Mouse (Mus musculus): ENCODE results near the gene Med15. TPM values are rescaled to one million over a fixed set of nuclear protein-coding genes. Genes with fewer than 3 reads are reported as not detected.
"Not testable (repeated sequence)": the region's sequence is repeated elsewhere in the genome, so short reads cannot be mapped to it uniquely, and the experiment has no call there.

Gene Med15
- polyA plus RNA-seq, 1 experiment from 2014 or later: 55.1 TPM

DNA sequence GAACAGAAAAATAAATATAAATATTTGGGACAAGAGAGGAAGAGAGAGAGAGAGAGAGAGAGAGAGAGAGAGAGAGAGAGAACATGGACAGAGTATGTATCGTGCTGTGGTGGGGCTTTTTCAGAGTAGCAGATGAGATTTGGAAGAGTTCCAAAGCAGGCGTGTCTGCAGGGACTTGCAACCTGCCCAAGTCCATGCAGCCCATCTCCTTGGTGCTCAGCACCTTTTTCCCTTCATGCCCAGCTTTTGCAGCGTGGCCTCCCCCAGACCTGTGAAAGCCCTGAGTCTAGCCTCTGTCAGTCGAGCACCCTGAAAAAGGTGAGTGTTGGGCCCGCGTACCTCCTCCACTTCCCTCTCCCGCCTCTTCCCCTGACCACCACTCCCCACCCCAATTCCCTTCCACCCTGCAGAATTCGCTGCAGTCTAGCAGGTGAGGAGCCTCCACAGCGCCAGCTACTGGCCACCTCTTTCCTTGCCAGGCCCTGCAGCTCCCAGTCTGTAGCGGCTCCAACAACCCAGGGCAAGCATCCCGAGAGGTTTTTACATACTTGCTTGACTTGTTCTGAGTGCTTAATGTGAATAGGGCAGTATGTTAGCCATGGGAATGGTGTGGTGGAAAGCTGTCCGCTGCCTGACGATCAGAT, 114.6 kb downstream of the Med15 start:
- WGBS: 20% methylated on average over 13 of the region's 13 CpGs

DNA sequence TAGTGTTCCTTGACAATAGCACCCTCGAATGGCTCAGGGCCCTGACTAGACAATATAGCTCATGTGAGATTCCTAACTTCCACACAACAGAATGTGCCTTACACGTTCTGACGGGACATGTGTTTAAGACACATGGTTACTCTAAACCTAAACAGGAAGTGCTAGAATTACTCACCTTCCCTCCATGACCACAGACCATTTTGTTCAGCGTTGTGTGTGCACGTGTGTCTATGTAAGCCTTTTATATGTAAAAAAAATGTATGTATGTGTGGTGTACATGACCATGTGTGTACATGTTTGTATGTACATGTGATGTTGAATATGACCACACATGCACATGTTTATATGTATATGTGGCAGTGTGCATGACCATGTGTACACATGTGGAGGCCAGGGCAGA, 116.5 kb downstream of the Med15 start:
- DNase-seq (ENCODE audit: low spot score): no peak
- peaks cover 16% of the 10 kb centered on the region; the same call in 1 of the 2 replicates for H3K4me1 ChIP-seq
- WGBS: 89% methylated on average over 5 of the region's 5 CpGs

More for the DNA sequence above, 114.6 kb downstream of the Med15 start:
- no peak overlapping the region; the same call in 1 of the 2 replicates for H3K4me3 ChIP-seq
- H3K9me3 ChIP-seq (replicated peaks): no peaks in the 10 kb centered on the region
- H3K27me3 ChIP-seq (ENCODE audit: low read depth, poor library complexity, severe bottlenecking): no peaks in the 10 kb centered on the region
- peaks cover 16% of the 10 kb centered on the region; the same call in 1 of the 2 replicates for H3K4me1 ChIP-seq
- peaks cover 20% of the 10 kb centered on the region for H3K36me3 ChIP-seq
- no peak overlapping the region for H3K27ac ChIP-seq
- peak; percentile 68 for DNase-seq (ENCODE audit: low spot score)

DNA sequence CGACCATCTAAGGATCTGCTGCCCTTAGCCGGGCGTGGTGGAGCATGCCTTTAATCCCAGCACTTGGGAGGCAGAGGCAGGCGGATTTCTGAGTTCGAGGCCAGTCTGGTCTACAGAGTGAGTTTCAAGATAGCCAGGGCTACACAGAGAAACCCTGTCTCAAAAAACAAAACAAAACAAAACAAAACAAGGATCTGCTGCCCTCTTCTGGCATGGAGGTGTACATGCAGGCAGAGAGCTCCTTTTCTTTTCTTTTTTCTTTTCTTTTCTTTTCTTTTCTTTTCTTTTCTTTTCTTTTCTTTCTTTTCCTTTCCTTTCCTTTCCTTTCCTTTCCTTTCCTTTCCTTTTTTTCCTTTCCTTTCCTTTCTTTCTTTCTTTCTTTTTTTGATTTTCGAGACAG, 118.0 kb downstream of the Med15 start:
- not testable (repeated sequence) for H3K9me3 ChIP-seq (replicated peaks); H3K27me3 ChIP-seq (ENCODE audit: low read depth, poor library complexity, severe bottlenecking)
- 92% methylated on average over 6 of the region's 6 CpGs for WGBS

More for the DNA sequence above, 116.5 kb downstream of the Med15 start:
- Histone ChIP-seq H3K27me3 (ENCODE audit: low read depth, poor library complexity, severe bottlenecking) (no peaks in the 10 kb centered on the region), H3K27ac (no peak overlapping the region), H3K36me3 (peaks cover 2% of the 10 kb centered on the region), H3K9me3 (replicated peaks) (no peaks in the 10 kb centered on the region), H3K4me3 (no peak overlapping the region)

DNA sequence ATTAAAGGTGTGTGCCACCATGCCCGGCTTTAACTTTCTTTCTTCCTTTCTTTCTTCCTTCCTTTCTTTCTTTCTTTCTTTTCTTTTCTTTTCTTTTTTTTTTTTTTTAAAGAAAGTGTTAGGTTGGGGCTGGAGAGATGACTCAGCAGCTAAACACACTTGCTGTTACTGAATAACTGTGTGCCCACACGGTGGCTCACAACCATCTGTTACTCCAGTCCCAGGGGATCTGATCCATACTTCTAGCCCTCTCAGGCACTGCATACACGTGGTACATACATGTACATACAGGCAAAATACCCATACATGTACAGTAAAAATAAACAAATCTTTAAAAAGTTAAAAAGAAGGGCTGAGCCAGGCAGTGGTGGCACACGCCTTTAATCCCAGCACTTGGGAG, 121.3 kb downstream of the Med15 start:
- no peaks in the 10 kb centered on the region for H3K4me1 ChIP-seq
- no peaks in the 10 kb centered on the region for H3K9me3 ChIP-seq (replicated peaks)
- no peaks in the 10 kb centered on the region for H3K36me3 ChIP-seq
- DNase-seq (ENCODE audit: low spot score): no peak
- WGBS: 82% methylated on average over 4 of the region's 4 CpGs
- H3K4me3 ChIP-seq: no peak overlapping the region
- H3K27me3 ChIP-seq (ENCODE audit: low read depth, poor library complexity, severe bottlenecking): no peaks in the 10 kb centered on the region
- H3K27ac ChIP-seq: no peak overlapping the region

More for the DNA sequence above, 118.0 kb downstream of the Med15 start:
- not testable (repeated sequence) for H3K36me3 ChIP-seq; H3K27ac ChIP-seq; H3K4me3 ChIP-seq; DNase-seq (ENCODE audit: low spot score); H3K4me1 ChIP-seq

DNA sequence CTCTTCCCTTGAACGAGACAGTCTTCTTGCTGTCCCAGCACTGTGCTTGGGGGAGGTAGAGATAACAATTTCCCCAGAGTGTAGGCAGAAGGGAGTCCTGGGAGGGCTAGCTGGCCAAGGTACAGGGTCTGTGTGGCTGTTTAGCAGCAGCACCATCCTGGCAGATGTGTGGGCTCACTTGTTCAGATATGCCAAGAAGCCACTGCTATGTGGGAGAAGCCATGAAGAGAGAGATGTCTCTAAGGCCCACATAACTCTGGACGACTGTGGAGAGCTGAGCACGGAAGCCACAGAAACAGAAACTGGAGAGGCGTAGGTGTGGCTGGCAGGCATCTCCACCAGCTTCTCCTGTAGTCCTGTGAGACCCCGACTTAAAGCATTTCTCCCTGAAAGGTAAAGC, 127.0 kb downstream of the Med15 start:
- Histone ChIP-seq H3K9me3 (replicated peaks) (no peaks in the 10 kb centered on the region), H3K4me1 (no peaks in the 10 kb centered on the region), H3K27me3 (ENCODE audit: low read depth, poor library complexity, severe bottlenecking) (no peaks in the 10 kb centered on the region), H3K4me3 (no peak overlapping the region), H3K36me3 (no peaks in the 10 kb centered on the region), H3K27ac (no peak overlapping the region)
- WGBS: 88% methylated on average over 5 of the region's 5 CpGs
- no peak for DNase-seq (ENCODE audit: low spot score)

DNA sequence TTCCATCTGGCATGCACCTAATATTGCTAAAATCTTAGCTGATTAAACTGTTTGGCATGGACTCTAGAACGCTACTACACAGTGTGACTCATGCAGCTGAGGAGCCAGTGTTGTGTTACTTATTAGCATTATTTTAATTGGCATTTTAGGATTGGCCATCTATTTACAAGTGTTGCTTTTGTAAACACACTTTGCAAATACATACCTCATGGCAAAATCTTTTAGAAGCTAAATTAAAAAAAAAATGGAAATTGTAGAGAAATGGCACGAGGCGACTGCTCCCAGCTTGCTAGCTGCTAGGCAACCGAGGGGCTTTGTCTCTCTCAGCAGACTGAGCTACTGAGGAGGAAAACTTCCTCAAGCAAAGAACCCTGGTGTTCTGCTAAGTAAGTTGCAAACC, 127.8 kb downstream of the Med15 start:
- no peaks in the 10 kb centered on the region for H3K4me1 ChIP-seq
- no peak overlapping the region for H3K4me3 ChIP-seq
- H3K36me3 ChIP-seq: no peaks in the 10 kb centered on the region
- no peak for DNase-seq (ENCODE audit: low spot score)
- H3K27ac ChIP-seq: no peak overlapping the region
- WGBS: 80% methylated on average over 4 of the region's 4 CpGs
- H3K27me3 ChIP-seq (ENCODE audit: low read depth, poor library complexity, severe bottlenecking): no peaks in the 10 kb centered on the region
- no peaks in the 10 kb centered on the region for H3K9me3 ChIP-seq (replicated peaks)

Other genes with a start within 250 kb of the Med15 start
- 0.85 and 1.2 TPM in 2 replicates for gene Aifm3, start 243.3 kb downstream of the Med15 start, polyA plus RNA-seq (2016; fragmentation: Nextera tagmentation; extraction: Ambion mirVana)
- 78.2 and 89.8 TPM in 2 replicates for gene Lztr1, start 224.2 kb downstream of the Med15 start, polyA plus RNA-seq (2016; fragmentation: Nextera tagmentation; extraction: Ambion mirVana)
- 47.8 and 58.9 TPM in 2 replicates for gene Thap7, start 201.8 kb downstream of the Med15 start, polyA plus RNA-seq (2016; fragmentation: Nextera tagmentation; extraction: Ambion mirVana)
- gene Lrrc74b, start 171.6 kb downstream of the Med15 start, polyA plus RNA-seq (2016; fragmentation: Nextera tagmentation; extraction: Ambion mirVana): not detected in 2 replicates
- gene P2rx6, start 171.0 kb downstream of the Med15 start, polyA plus RNA-seq (2016; fragmentation: Nextera tagmentation; extraction: Ambion mirVana): 0.08 TPM in 1 of 2 replicates, not detected in the other
- 0.44 and 0.81 TPM in 2 replicates for gene Slc7a4, start 149.7 kb downstream of the Med15 start, polyA plus RNA-seq (2016; fragmentation: Nextera tagmentation; extraction: Ambion mirVana)
- gene Smpd4, start 113.5 kb downstream of the Med15 start, polyA plus RNA-seq (2016; fragmentation: Nextera tagmentation; extraction: Ambion mirVana): 74.3 and 74.4 TPM in 2 replicates
- gene Ccdc74a, start 86.4 kb downstream of the Med15 start, polyA plus RNA-seq (2016; fragmentation: Nextera tagmentation; extraction: Ambion mirVana): 6.0 and 8.7 TPM in 2 replicates
- gene Klhl22, start 26.7 kb upstream of the Med15 start, polyA plus RNA-seq (2016; fragmentation: Nextera tagmentation; extraction: Ambion mirVana): 70.4 and 81.3 TPM in 2 replicates
- 16.8 and 24.5 TPM in 2 replicates for gene Scarf2, start 64.4 kb upstream of the Med15 start, polyA plus RNA-seq (2016; fragmentation: Nextera tagmentation; extraction: Ambion mirVana)
- 0.55 and 0.61 TPM in 2 replicates for gene B830017H08Rik, start 100.2 kb upstream of the Med15 start, polyA plus RNA-seq (2016; fragmentation: Nextera tagmentation; extraction: Ambion mirVana)
- 2.5 and 3.4 TPM in 2 replicates for gene Car15, start 105.5 kb upstream of the Med15 start, polyA plus RNA-seq (2016; fragmentation: Nextera tagmentation; extraction: Ambion mirVana)
- gene Gm20518, start 158.8 kb upstream of the Med15 start, polyA plus RNA-seq (2016; fragmentation: Nextera tagmentation; extraction: Ambion mirVana): 0.34 and 0.44 TPM in 2 replicates
- 0.04 and 0.05 TPM in 2 replicates for gene Tssk1, start 161.3 kb upstream of the Med15 start, polyA plus RNA-seq (2016; fragmentation: Nextera tagmentation; extraction: Ambion mirVana)
- 100 and 116 TPM in 2 replicates for gene Dgcr2, start 165.7 kb upstream of the Med15 start, polyA plus RNA-seq (2016; fragmentation: Nextera tagmentation; extraction: Ambion mirVana)
- gene Tssk2, start 165.7 kb upstream of the Med15 start, polyA plus RNA-seq (2016; fragmentation: Nextera tagmentation; extraction: Ambion mirVana): not detected in 2 replicates
- 56.0 and 63.4 TPM in 2 replicates for gene Ess2, start 178.5 kb upstream of the Med15 start, polyA plus RNA-seq (2016; fragmentation: Nextera tagmentation; extraction: Ambion mirVana)
- gene Gsc2, start 182.2 kb upstream of the Med15 start, polyA plus RNA-seq (2016; fragmentation: Nextera tagmentation; extraction: Ambion mirVana): 0.13 TPM in 1 of 2 replicates, not detected in the other
- 94.2 and 103 TPM in 2 replicates for gene Slc25a1, start 195.3 kb upstream of the Med15 start, polyA plus RNA-seq (2016; fragmentation: Nextera tagmentation; extraction: Ambion mirVana)
- not detected in 2 replicates for gene Vpreb2, start 247.5 kb upstream of the Med15 start, polyA plus RNA-seq (2016; fragmentation: Nextera tagmentation; extraction: Ambion mirVana)

Data from limb, embryonic 10.5 days (tissue).